Mouse (Mus musculus) bone marrow macrophage, adult 2 months (primary cell): Measurements from ENCODE around the gene Cib2. TPM values are rescaled to one million over a fixed set of nuclear protein-coding genes. Genes with fewer than 3 reads are reported as not detected.

Experiments used
- H3K27ac ChIP-seq: 2 replicates; pipeline ENCODE4 v1.5.1; 2012; ENCODE audit warnings: low read depth, low read length; ENCODE audit not compliant: insufficient read depth
- H3K4me1 ChIP-seq: 2 replicates; pipeline ENCODE4 v1.6.1; 2012; ENCODE audit warnings: low read length; ENCODE audit not compliant: control insufficient read depth, insufficient read depth
- H3K4me3 ChIP-seq: 2 replicates; pipeline ENCODE4 v1.5.1; 2012; ENCODE audit warnings: mild to moderate bottlenecking, low read length, moderate library complexity; ENCODE audit not compliant: insufficient read depth
- CTCF ChIP-seq: IDR thresholded peaks from 2 replicates; pipeline ENCODE4 v1.5.1; 2012; ENCODE audit warnings: low read depth, mild to moderate bottlenecking, low read length, moderate library complexity
- POLR2A ChIP-seq: IDR thresholded peaks from 2 replicates; pipeline ENCODE4 v1.6.1; 2012; ENCODE audit warnings: mild to moderate bottlenecking, low read depth, low read length, borderline replicate concordance
- polyA plus RNA-seq: library from polyadenylated mRNA; stranded (reverse); fragments of >200 nt; gene quantifications from 2 replicates; pipeline ENCODE4 v1.2.4, GENCODE M21; 2012; ENCODE audit not compliant: missing spikeins, insufficient read depth, insufficient read length

Cib2 gene
- polyA plus RNA-seq, 1 experiment: 14.6 TPM

- TF ChIP-seq CTCF (no peak), POLR2A (no peak)
- H3K4me3 ChIP-seq: no peak overlapping the region
- no peak overlapping the region for H3K27ac ChIP-seq
- H3K4me1 ChIP-seq: peaks cover 3% of the 10 kb centered on the region; the same call in 1 of the 2 replicates
These were observed 26.0 kb downstream of the Cib2 start for GRCm38 (mm10) chr9:54533975-54534374.

GRCm38 (mm10) chr9:54532926-54533325 is 27.1 kb downstream of the Cib2 start:
- Histone ChIP-seq H3K4me1 (peaks cover 3% of the 10 kb centered on the region; the same call in 1 of the 2 replicates), H3K27ac (no peak overlapping the region), H3K4me3 (no peak overlapping the region)
- TF ChIP-seq POLR2A (no peak), CTCF (no peak)

- no peaks in the 10 kb centered on the region for H3K4me1 ChIP-seq
- H3K4me3 ChIP-seq: no peak overlapping the region
- no peak overlapping the region for H3K27ac ChIP-seq
- TF ChIP-seq POLR2A (no peak), CTCF (no peak)
These were observed 28.6 kb downstream of the Cib2 start for GRCm38 (mm10) chr9:54531421-54531820.

- TF ChIP-seq POLR2A: no peak
- no peak for TF ChIP-seq CTCF
- Histone ChIP-seq H3K4me3 (no peak overlapping the region), H3K4me1 (no peaks in the 10 kb centered on the region), H3K27ac (no peak overlapping the region)
These were observed 29.2 kb downstream of the Cib2 start for GRCm38 (mm10) chr9:54530836-54531235.

- Histone ChIP-seq H3K27ac (no peak overlapping the region), H3K4me3 (no peak overlapping the region), H3K4me1 (no peaks in the 10 kb centered on the region)
- TF ChIP-seq POLR2A (no peak), CTCF (no peak)
These were observed 30.1 kb downstream of the Cib2 start for GRCm38 (mm10) chr9:54529950-54530349.

GRCm38 (mm10) chr9:54527694-54528093 is 32.3 kb downstream of the Cib2 start:
- Histone ChIP-seq H3K4me3 (no peak overlapping the region), H3K4me1 (no peaks in the 10 kb centered on the region), H3K27ac (no peak overlapping the region)
- TF ChIP-seq POLR2A: no peak
- no peak for TF ChIP-seq CTCF

- H3K4me3 ChIP-seq: no peak overlapping the region
- H3K27ac ChIP-seq: no peak overlapping the region
- TF ChIP-seq POLR2A (no peak), CTCF (no peak)
- no peaks in the 10 kb centered on the region for H3K4me1 ChIP-seq
These were observed 39.7 kb downstream of the Cib2 start for GRCm38 (mm10) chr9:54520286-54520685.

- H3K27ac ChIP-seq: no peak overlapping the region
- H3K4me1 ChIP-seq: no peaks in the 10 kb centered on the region
- no peak overlapping the region for H3K4me3 ChIP-seq
- no peak for TF ChIP-seq POLR2A
- no peak for TF ChIP-seq CTCF
These were observed 41.1 kb downstream of the Cib2 start for GRCm38 (mm10) chr9:54518921-54519320.

- TF ChIP-seq POLR2A (no peak), CTCF (no peak)
- H3K4me1 ChIP-seq: no peaks in the 10 kb centered on the region
- no peak overlapping the region for H3K27ac ChIP-seq
- H3K4me3 ChIP-seq: no peak overlapping the region
These were observed 44.0 kb downstream of the Cib2 start for GRCm38 (mm10) chr9:54515991-54516390.

GRCm38 (mm10) chr9:54502873-54503272 is 57.1 kb downstream of the Cib2 start:
- Histone ChIP-seq H3K4me3 (no peak overlapping the region), H3K27ac (no peak overlapping the region), H3K4me1 (peaks cover 13% of the 10 kb centered on the region)
- no peak for TF ChIP-seq POLR2A
- no peak for TF ChIP-seq CTCF

GRCm38 (mm10) chr9:54502111-54502495 is 57.9 kb downstream of the Cib2 start:
- TF ChIP-seq POLR2A (no peak), CTCF (no peak)
- H3K4me3 ChIP-seq: peak overlapping the region; percentile 85
- H3K4me1 ChIP-seq: peaks cover 11% of the 10 kb centered on the region
- H3K27ac ChIP-seq: peak overlapping the region; percentile 21
